Mouse (Mus musculus): Measurements from ENCODE around the gene Gm20219.

DNA sequence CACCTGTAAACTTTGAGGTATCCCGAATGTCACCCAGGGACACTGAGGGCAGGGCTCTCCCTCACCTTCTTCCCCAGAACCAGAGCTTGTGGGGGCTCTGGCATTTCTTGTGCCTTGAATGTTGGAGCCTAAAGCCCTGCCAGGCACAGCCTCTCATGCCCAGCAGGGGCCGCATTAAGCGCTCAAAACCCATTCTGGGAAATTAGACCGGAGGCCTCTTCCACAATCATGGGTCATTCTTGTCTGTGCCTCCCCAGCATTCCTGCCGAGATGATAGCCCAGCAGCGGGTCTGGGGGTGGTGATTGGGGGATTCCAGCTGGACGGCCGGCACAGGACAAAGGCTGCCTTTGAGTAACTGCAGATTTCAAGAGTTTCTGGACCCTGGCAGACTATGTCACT is 16.3 kb downstream of the Gm20219 start:
- TF ChIP-seq POLR2A (IDR thresholded peaks at IDR 0.05; ENCODE audit: control insufficient read depth, extremely low read depth, insufficient read depth, low read length, poor library complexity) (no peak), CTCF (IDR thresholded peaks at IDR 0.05; ENCODE audit: borderline replicate concordance, control insufficient read depth, extremely low read depth, insufficient read depth, low read length, poor library complexity) (no peak)

Data from thymus, adult 2 months (tissue).